ENCODE assay signal across 17 mouse cellular contexts in genomic region chr10:40719062-40719461, GRCm38 (mm10). TPM values are rescaled to one million over a fixed set of nuclear protein-coding genes. Genes with fewer than 3 reads are reported as not detected.
DNase-seq lines count a peak whose midpoint lies in the region; ATAC-seq lines count a peak whose summit lies in the region.
"Had no signal": no experiment of that assay in that cellular context is flagged by ENCODE, and none has a peak within 500 bp of the region (broad histone marks: within the 10 kb centered on the region; RNA-seq: fewer than 3 reads in every experiment).

No protein-coding gene starts in this region.

- peak; percentile 1 for DNase-seq in embryo, embryonic 10 days (ENCODE audit: low spot score)
- DNase-seq in embryo, embryonic 9.5 days (ENCODE audit: extremely low spot score): no peak
- peak; percentile 23 for DNase-seq in kidney, postnatal 14 days
- DNase-seq in kidney, adult 11 months: no peak
- peak; percentile 54 to 56 for DNase-seq in right cerebral cortex, postnatal 10 days (ENCODE audit: low spot score in 2 of 2)
- DNase-seq in right cerebral cortex, postnatal 25 days: no peak
- no peak for DNase-seq in retina, postnatal 1 day
- DNase-seq: B cell, adult 2 months; cerebellum, adult 9-10 months; embryo, embryonic 11 days; thymus, adult 2 months had no signal

- H3K9me3 ChIP-seq in stomach, embryonic 16.5 days (replicated peaks; ENCODE audit: control insufficient read depth, low read length): no peaks in the 10 kb centered on the region
- H3K9me3 ChIP-seq: hindbrain, embryonic 13.5 days; limb, embryonic 15.5 days; midbrain, embryonic 12.5 days had no signal

- H3K4me2 ChIP-seq in stomach, embryonic 16.5 days (ENCODE audit: low read depth, low read length): no peak overlapping the region
- H3K4me2 ChIP-seq: hindbrain, embryonic 13.5 days; limb, embryonic 15.5 days; midbrain, embryonic 12.5 days had no signal

- no peaks in the 10 kb centered on the region for H3K36me3 ChIP-seq in stomach, embryonic 16.5 days (ENCODE audit: control insufficient read depth, insufficient read depth, low read length)
- H3K36me3 ChIP-seq: hindbrain, embryonic 13.5 days; limb, embryonic 15.5 days; midbrain, embryonic 12.5 days had no signal

- peak; percentile 38; the same call in 1 of the 2 replicates for ATAC-seq in stomach, embryonic 16.5 days (ENCODE audit: insufficient read depth, low FRiP score)
- ATAC-seq: lung, postnatal 0 days had no signal

- H3K9ac ChIP-seq in stomach, embryonic 16.5 days (ENCODE audit: low read length): no peak overlapping the region
- H3K9ac ChIP-seq: hindbrain, embryonic 13.5 days; limb, embryonic 15.5 days; midbrain, embryonic 12.5 days had no signal

- H3K27ac ChIP-seq in stomach, embryonic 16.5 days (ENCODE audit: low read length): no peak overlapping the region
- H3K27ac ChIP-seq: hindbrain, embryonic 13.5 days; kidney, postnatal 0 days; limb, embryonic 15.5 days; midbrain, embryonic 12.5 days had no signal

- 33% methylated on average over 6 of the region's 6 CpGs for WGBS in stomach, embryonic 16.5 days

- H3K27me3 ChIP-seq in stomach, embryonic 16.5 days (ENCODE audit: control insufficient read depth, insufficient read depth, low read length): no peaks in the 10 kb centered on the region
- H3K27me3 ChIP-seq: hindbrain, embryonic 13.5 days; limb, embryonic 15.5 days; midbrain, embryonic 12.5 days had no signal

- H3K4me1 ChIP-seq in stomach, embryonic 16.5 days (ENCODE audit: control insufficient read depth, insufficient read depth, low read length): peaks cover 6% of the 10 kb centered on the region; the same call in 1 of the 2 replicates

- H3K4me3 ChIP-seq in stomach, embryonic 16.5 days (replicated peaks; ENCODE audit: low read length): no peak overlapping the region
- H3K4me3 ChIP-seq: hindbrain, embryonic 13.5 days; limb, embryonic 15.5 days; midbrain, embryonic 12.5 days had no signal

RNA-seq across cellular contexts. Expression of gene Mettl24, which starts 36.0 kb away (rescaled TPM):
- 2.1 and 2.3 TPM in 2 replicates for polyA plus RNA-seq in stomach, embryonic 16.5 days (2015; fragmentation: Nextera tagmentation; extraction: Ambion mirVana)

Comparison
In these comparisons a context has a peak if more than half of its experiments do, and no peak if none do; other contexts are left out.
1. DNase-seq: peak in embryo, embryonic 10 days (single experiment), kidney, postnatal 14 days (single experiment) and right cerebral cortex, postnatal 10 days (2 of 2); none in embryo, embryonic 9.5 days (single experiment), kidney, adult 11 months (single experiment), right cerebral cortex, postnatal 25 days (single experiment) and retina, postnatal 1 day (single experiment).